Mouse (Mus musculus) embryonic fibroblast, embryonic 13.5 days (primary cell): ENCODE data around the gene Gpatch8.

ENCODE experiments used
- CTCF ChIP-seq: IDR thresholded peaks from 2 replicates; pipeline ENCODE4 v1.5.1; 2011; ENCODE audit warnings: mild to moderate bottlenecking, control low read depth, low read length, moderate library complexity, borderline replicate concordance; ENCODE audit not compliant: insufficient read depth
- POLR2A ChIP-seq: IDR thresholded peaks from 2 replicates; pipeline ENCODE4 v1.6.1; 2011; ENCODE audit warnings: low read depth, mild to moderate bottlenecking, control low read depth, low read length, moderate library complexity

DNA sequence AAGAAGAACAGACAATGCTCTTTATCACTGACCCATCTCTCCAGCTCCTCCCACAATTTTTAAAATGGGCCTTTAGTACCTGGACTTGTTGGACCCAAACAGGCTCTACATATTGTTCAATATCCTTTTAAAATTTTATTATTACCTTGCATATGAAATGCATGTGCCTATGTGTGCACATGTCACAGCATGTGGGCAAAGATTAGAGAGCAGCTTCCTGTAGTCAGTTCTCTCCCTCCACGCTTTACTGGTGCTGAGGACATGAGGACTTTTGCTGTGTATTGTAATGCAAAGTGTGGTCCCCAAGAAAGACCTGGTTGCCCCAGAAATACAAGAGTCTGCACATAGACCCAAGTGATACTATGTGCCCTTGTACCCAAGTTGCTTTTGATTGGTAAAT, 18.8 kb upstream of the Gpatch8 start:
- TF ChIP-seq CTCF: no peak
- no peak for TF ChIP-seq POLR2A
